Mouse (Mus musculus): ENCODE data around the gene Card10. TPM values are rescaled to one million over a fixed set of nuclear protein-coding genes. Genes with fewer than 3 reads are reported as not detected.
"Not testable (repeated sequence)": the region's sequence is repeated elsewhere in the genome, so short reads cannot be mapped to it uniquely, and the experiment has no call there.

The Card10 gene
- 3.7 and 4.2 TPM in 2 replicates for polyA plus RNA-seq (2014; fragmentation: Nextera tagmentation; extraction: Ambion mirVana)

- WGBS (ENCODE audit: insufficient replicate concordance): under 1% methylated on average over 69 of the region's 70 CpGs
- Histone ChIP-seq H3K9me3 (replicated peaks; ENCODE audit: control insufficient read depth, low read length) (no peaks in the 10 kb centered on the region), H3K27me3 (ENCODE audit: control insufficient read depth, insufficient read depth, low read length) (peaks cover 33% of the 10 kb centered on the region), H3K9ac (ENCODE audit: low read depth, low read length) (peak within 1 kb of the TSS; percentile 81), H3K27ac (ENCODE audit: low read depth, low read length) (peak within 1 kb of the TSS; percentile 68), H3K4me2 (peak within 1 kb of the TSS; percentile 96), H3K4me3 (ENCODE audit: low read depth, low read length) (peak within 1 kb of the TSS; percentile 69), H3K4me1 (ENCODE audit: control insufficient read depth, insufficient read depth, low read length) (peaks cover 28% of the 10 kb centered on the region), H3K36me3 (ENCODE audit: control insufficient read depth, insufficient read depth, low read length) (no peaks in the 10 kb centered on the region)
- peak; percentile 59; the same call in 1 of the 2 replicates for ATAC-seq (replicated peaks; ENCODE audit: insufficient number of reproducible peaks, low FRiP score, low TSS enrichment)
Measured at GRCm38 (mm10) chr15:78802776-78803391, at the start of gene Card10. Gene Card10 (minus strand): TSS chr15:78803042.

DNA sequence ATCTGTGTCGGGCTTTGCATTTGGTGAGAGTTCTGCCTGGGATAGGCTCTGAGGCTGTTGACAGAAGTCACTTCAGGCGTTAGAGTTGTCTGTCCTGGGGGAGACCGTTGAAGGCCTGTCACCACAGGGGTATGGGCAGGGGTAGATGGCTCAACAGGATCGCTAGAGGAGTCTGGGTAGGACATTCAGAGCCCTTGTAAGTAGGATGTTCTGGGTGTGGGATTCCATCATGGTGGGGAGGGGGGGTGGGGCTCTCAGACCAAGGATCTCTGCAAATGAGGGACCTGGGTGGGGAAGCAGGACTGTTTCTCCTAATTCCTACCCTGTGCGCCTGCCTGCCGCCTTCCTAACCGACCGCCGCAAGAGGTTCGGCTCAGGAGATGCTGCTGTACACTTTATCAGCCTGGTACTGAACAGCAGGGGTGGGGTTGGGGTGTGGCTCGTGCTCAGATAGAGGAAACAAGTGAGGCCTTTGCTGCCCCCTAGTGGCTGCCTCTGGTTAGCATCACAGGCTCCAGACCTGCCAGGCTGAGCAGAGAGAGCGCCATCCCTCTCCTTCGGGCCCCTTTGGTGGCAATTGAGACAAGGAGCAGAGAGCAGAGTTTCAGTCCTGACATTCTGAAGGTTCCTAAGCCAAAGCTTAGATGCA lies 48.8 kb upstream of the Card10 start:
- Histone ChIP-seq H3K27me3 (ENCODE audit: control insufficient read depth, insufficient read depth, low read length) (0 out of 2 replicates have a peak, but pooled peaks cover 2% of the 10 kb centered on the region), H3K27ac (ENCODE audit: low read depth, low read length) (no peak overlapping the region), H3K36me3 (ENCODE audit: control insufficient read depth, insufficient read depth, low read length) (no peaks in the 10 kb centered on the region; the same call in 1 of the 2 replicates), H3K4me2 (peak overlapping the region; percentile 21; the same call in 1 of the 2 replicates), H3K4me3 (ENCODE audit: low read depth, low read length) (no peak overlapping the region), H3K9me3 (replicated peaks; ENCODE audit: control insufficient read depth, low read length) (no peaks in the 10 kb centered on the region), H3K9ac (ENCODE audit: low read depth, low read length) (no peak overlapping the region), H3K4me1 (ENCODE audit: control insufficient read depth, insufficient read depth, low read length) (peaks cover 26% of the 10 kb centered on the region)
- ATAC-seq (replicated peaks; ENCODE audit: insufficient number of reproducible peaks, low FRiP score, low TSS enrichment): peak; percentile 47; the same call in 1 of the 2 replicates
- 8% methylated on average over 13 of the region's 13 CpGs for WGBS (ENCODE audit: insufficient replicate concordance)

GRCm38 (mm10) chr15:78850944-78851343 lies 48.1 kb upstream of the Card10 start:
- H3K27me3 ChIP-seq (ENCODE audit: control insufficient read depth, insufficient read depth, low read length): 0 out of 2 replicates have a peak, but pooled peaks cover 2% of the 10 kb centered on the region
- no peak for ATAC-seq (replicated peaks; ENCODE audit: insufficient number of reproducible peaks, low FRiP score, low TSS enrichment)
- no peak overlapping the region for H3K4me3 ChIP-seq (ENCODE audit: low read depth, low read length)
- H3K4me1 ChIP-seq (ENCODE audit: control insufficient read depth, insufficient read depth, low read length): peaks cover 31% of the 10 kb centered on the region
- WGBS (ENCODE audit: insufficient replicate concordance): 37% methylated on average over 6 of the region's 6 CpGs
- no peak overlapping the region for H3K27ac ChIP-seq (ENCODE audit: low read depth, low read length)
- no peaks in the 10 kb centered on the region for H3K9me3 ChIP-seq (replicated peaks; ENCODE audit: control insufficient read depth, low read length)
- no peaks in the 10 kb centered on the region; the same call in 1 of the 2 replicates for H3K36me3 ChIP-seq (ENCODE audit: control insufficient read depth, insufficient read depth, low read length)
- no peak overlapping the region for H3K4me2 ChIP-seq
- no peak overlapping the region for H3K9ac ChIP-seq (ENCODE audit: low read depth, low read length)

- no peaks in the 10 kb centered on the region for H3K9me3 ChIP-seq (replicated peaks; ENCODE audit: control insufficient read depth, low read length)
- H3K9ac ChIP-seq (ENCODE audit: low read depth, low read length): no peak overlapping the region
- H3K4me2 ChIP-seq: no peak overlapping the region
- 0 out of 2 replicates have a peak, but pooled peaks cover 2% of the 10 kb centered on the region for H3K27me3 ChIP-seq (ENCODE audit: control insufficient read depth, insufficient read depth, low read length)
- ATAC-seq (replicated peaks; ENCODE audit: insufficient number of reproducible peaks, low FRiP score, low TSS enrichment): no peak
- no peak overlapping the region for H3K27ac ChIP-seq (ENCODE audit: low read depth, low read length)
- 64% methylated on average over 14 of the region's 15 CpGs for WGBS (ENCODE audit: insufficient replicate concordance)
- no peak overlapping the region for H3K4me3 ChIP-seq (ENCODE audit: low read depth, low read length)
- peaks cover 38% of the 10 kb centered on the region for H3K4me1 ChIP-seq (ENCODE audit: control insufficient read depth, insufficient read depth, low read length)
- no peaks in the 10 kb centered on the region; the same call in 1 of the 2 replicates for H3K36me3 ChIP-seq (ENCODE audit: control insufficient read depth, insufficient read depth, low read length)
Measured at GRCm38 (mm10) chr15:78850059-78850824, 47.4 kb upstream of the Card10 start.

GRCm38 (mm10) chr15:78849485-78849884 lies 46.6 kb upstream of the Card10 start:
- H3K4me2 ChIP-seq: no peak overlapping the region
- H3K27me3 ChIP-seq (ENCODE audit: control insufficient read depth, insufficient read depth, low read length): 0 out of 2 replicates have a peak, but pooled peaks cover 2% of the 10 kb centered on the region
- 81% methylated on average over 12 of the region's 12 CpGs for WGBS (ENCODE audit: insufficient replicate concordance)
- no peak for ATAC-seq (replicated peaks; ENCODE audit: insufficient number of reproducible peaks, low FRiP score, low TSS enrichment)
- H3K9me3 ChIP-seq (replicated peaks; ENCODE audit: control insufficient read depth, low read length): no peaks in the 10 kb centered on the region
- no peak overlapping the region for H3K27ac ChIP-seq (ENCODE audit: low read depth, low read length)
- no peak overlapping the region for H3K4me3 ChIP-seq (ENCODE audit: low read depth, low read length)
- no peaks in the 10 kb centered on the region; the same call in 1 of the 2 replicates for H3K36me3 ChIP-seq (ENCODE audit: control insufficient read depth, insufficient read depth, low read length)
- H3K4me1 ChIP-seq (ENCODE audit: control insufficient read depth, insufficient read depth, low read length): peaks cover 46% of the 10 kb centered on the region
- H3K9ac ChIP-seq (ENCODE audit: low read depth, low read length): no peak overlapping the region

DNA sequence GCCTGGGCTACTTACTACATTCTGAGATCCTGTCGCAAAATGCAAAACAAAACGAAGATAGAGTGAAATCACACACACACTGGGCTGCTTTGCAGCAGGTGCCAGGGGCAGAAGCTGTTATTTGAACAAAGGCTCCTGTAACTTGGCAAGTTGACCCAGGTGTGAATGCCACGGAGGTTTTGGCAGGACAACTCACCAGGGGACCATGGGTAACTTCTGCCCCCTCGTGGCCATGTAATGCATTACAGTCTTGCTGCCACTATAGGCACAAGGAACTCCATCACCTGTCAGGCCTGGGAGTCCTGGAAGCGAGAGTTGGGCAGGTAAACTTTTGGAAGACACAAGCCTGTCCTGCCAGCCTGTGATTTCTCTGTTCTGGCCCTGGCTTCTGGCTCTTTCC lies 45.6 kb upstream of the Card10 start:
- H3K27ac ChIP-seq (ENCODE audit: low read depth, low read length): no peak overlapping the region
- no peaks in the 10 kb centered on the region for H3K9me3 ChIP-seq (replicated peaks; ENCODE audit: control insufficient read depth, low read length)
- 27% methylated on average over 5 of the region's 5 CpGs for WGBS (ENCODE audit: insufficient replicate concordance)
- H3K4me2 ChIP-seq: no peak overlapping the region
- peaks cover 51% of the 10 kb centered on the region for H3K4me1 ChIP-seq (ENCODE audit: control insufficient read depth, insufficient read depth, low read length)
- H3K27me3 ChIP-seq (ENCODE audit: control insufficient read depth, insufficient read depth, low read length): peaks cover 2% of the 10 kb centered on the region; the same call in 1 of the 2 replicates
- ATAC-seq (replicated peaks; ENCODE audit: insufficient number of reproducible peaks, low FRiP score, low TSS enrichment): no peak
- H3K4me3 ChIP-seq (ENCODE audit: low read depth, low read length): no peak overlapping the region
- H3K36me3 ChIP-seq (ENCODE audit: control insufficient read depth, insufficient read depth, low read length): no peaks in the 10 kb centered on the region; the same call in 1 of the 2 replicates
- no peak overlapping the region for H3K9ac ChIP-seq (ENCODE audit: low read depth, low read length)

DNA sequence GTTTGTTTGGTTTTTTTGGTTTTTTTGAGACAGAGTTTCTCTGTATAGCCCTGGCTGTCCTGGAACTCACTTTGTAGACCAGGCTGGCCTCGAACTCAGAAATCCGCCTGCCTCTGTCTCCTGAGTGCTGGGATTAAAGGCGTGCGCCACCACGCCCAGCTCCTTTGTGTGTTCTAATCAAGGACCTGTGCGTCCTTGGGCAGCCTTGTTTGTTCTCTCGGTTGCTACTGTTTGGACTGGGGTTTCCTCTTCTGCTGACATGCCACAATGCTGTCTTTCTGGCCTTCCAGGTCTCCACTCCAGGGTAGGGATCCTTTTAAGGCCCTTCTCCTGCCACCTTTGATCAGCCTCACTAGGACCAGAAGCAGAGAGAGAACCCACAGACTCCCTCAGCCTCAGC lies 44.0 kb upstream of the Card10 start:
- H3K4me3 ChIP-seq (ENCODE audit: low read depth, low read length); H3K9ac ChIP-seq (ENCODE audit: low read depth, low read length); ATAC-seq (replicated peaks; ENCODE audit: insufficient number of reproducible peaks, low FRiP score, low TSS enrichment); H3K36me3 ChIP-seq (ENCODE audit: control insufficient read depth, insufficient read depth, low read length); H3K4me2 ChIP-seq; H3K9me3 ChIP-seq (replicated peaks; ENCODE audit: control insufficient read depth, low read length); H3K27ac ChIP-seq (ENCODE audit: low read depth, low read length); H3K27me3 ChIP-seq (ENCODE audit: control insufficient read depth, insufficient read depth, low read length): not testable (repeated sequence)
- WGBS (ENCODE audit: insufficient replicate concordance): 77% methylated on average over 7 of the region's 7 CpGs
- H3K4me1 ChIP-seq (ENCODE audit: control insufficient read depth, insufficient read depth, low read length): peaks cover 53% of the 10 kb centered on the region

- H3K27me3 ChIP-seq (ENCODE audit: control insufficient read depth, insufficient read depth, low read length): peaks cover 2% of the 10 kb centered on the region; the same call in 1 of the 2 replicates
- H3K27ac ChIP-seq (ENCODE audit: low read depth, low read length): no peak overlapping the region
- no peak overlapping the region for H3K4me2 ChIP-seq
- H3K9ac ChIP-seq (ENCODE audit: low read depth, low read length): no peak overlapping the region
- WGBS (ENCODE audit: insufficient replicate concordance): 72% methylated on average over 8 of the region's 8 CpGs
- H3K4me3 ChIP-seq (ENCODE audit: low read depth, low read length): no peak overlapping the region
- ATAC-seq (replicated peaks; ENCODE audit: insufficient number of reproducible peaks, low FRiP score, low TSS enrichment): no peak
- H3K36me3 ChIP-seq (ENCODE audit: control insufficient read depth, insufficient read depth, low read length): no peaks in the 10 kb centered on the region; the same call in 1 of the 2 replicates
- H3K9me3 ChIP-seq (replicated peaks; ENCODE audit: control insufficient read depth, low read length): no peaks in the 10 kb centered on the region
- peaks cover 50% of the 10 kb centered on the region for H3K4me1 ChIP-seq (ENCODE audit: control insufficient read depth, insufficient read depth, low read length)
Measured at GRCm38 (mm10) chr15:78846352-78846751, 43.5 kb upstream of the Card10 start.

All from heart, embryonic 11.5 days (tissue).